Mouse (Mus musculus) ovary, postnatal 36 days (tissue): ENCODE measurements around the gene Gfod2.

ENCODE experiments used
- DNase-seq: peaks from one replicate; pipeline ENCODE4 v3.0.0; 2022; ENCODE audit warnings: low spot score, mixed read lengths

Gene Gfod2

GRCm38 (mm10) chr8:105702731-105703415 lies 55.6 kb downstream of the Gfod2 start:
- no peak for DNase-seq

GRCm38 (mm10) chr8:105702001-105702401 lies 56.5 kb downstream of the Gfod2 start:
- DNase-seq, result no peak

GRCm38 (mm10) chr8:105700966-105701824 lies 57.3 kb downstream of the Gfod2 start, which contains the start of the genes Acd and Pard6a:
Gene Acd, minus strand, starts transcription at chr8:105701102.
Gene Pard6a, plus strand, starts transcription at chr8:105701148.
- DNase-seq, result peak; percentile 96

GRCm38 (mm10) chr8:105700566-105700965 lies 57.9 kb downstream of the Gfod2 start:
- no peak for DNase-seq

- no peak for DNase-seq
These were observed 58.8 kb downstream of the Gfod2 start for GRCm38 (mm10) chr8:105699488-105700215.

- no peak for DNase-seq
These were observed 59.7 kb downstream of the Gfod2 start for GRCm38 (mm10) chr8:105698734-105699133.

- no peak for DNase-seq
These were observed 61.2 kb downstream of the Gfod2 start for GRCm38 (mm10) chr8:105697196-105697780.

GRCm38 (mm10) chr8:105695080-105695780 lies 63.2 kb downstream of the Gfod2 start:
- no peak for DNase-seq

GRCm38 (mm10) chr8:105694051-105694799 lies 64.2 kb downstream of the Gfod2 start:
- no peak for DNase-seq

- peak; percentile 72 for DNase-seq
These were observed 64.8 kb downstream of the Gfod2 start for GRCm38 (mm10) chr8:105693648-105694047.

- DNase-seq, result no peak
These were observed 65.8 kb downstream of the Gfod2 start for GRCm38 (mm10) chr8:105692449-105693182.

- no peak for DNase-seq
These were observed 67.5 kb downstream of the Gfod2 start for GRCm38 (mm10) chr8:105690978-105691377.

- DNase-seq, result no peak
These were observed 68.5 kb downstream of the Gfod2 start for GRCm38 (mm10) chr8:105689983-105690360.

GRCm38 (mm10) chr8:105689256-105689982 lies 69.0 kb downstream of the Gfod2 start:
- no peak for DNase-seq

- no peak for DNase-seq
These were observed 70.2 kb downstream of the Gfod2 start for GRCm38 (mm10) chr8:105688242-105688752.

- no peak for DNase-seq
These were observed 71.0 kb downstream of the Gfod2 start for GRCm38 (mm10) chr8:105687512-105687911.

- no peak for DNase-seq
These were observed 71.9 kb downstream of the Gfod2 start for GRCm38 (mm10) chr8:105686551-105686950.

- peak; percentile 58 for DNase-seq
These were observed 72.6 kb downstream of the Gfod2 start, which contains the start of gene Carmil2 for GRCm38 (mm10) chr8:105685796-105686308. Gene Carmil2, plus strand, starts transcription at chr8:105686274.

GRCm38 (mm10) chr8:105685325-105685724 lies 73.1 kb downstream of the Gfod2 start:
- no peak for DNase-seq
